Mouse (Mus musculus): ENCODE measurements around the gene Casp8. TPM values are rescaled to one million over a fixed set of nuclear protein-coding genes. Genes with fewer than 3 reads are reported as not detected.

The Casp8 gene
- total RNA-seq (2023; ENCODE audit: inconsistent age) = 75.6 to 90.0 TPM (median 81.6 TPM) in 4 replicates

DNA sequence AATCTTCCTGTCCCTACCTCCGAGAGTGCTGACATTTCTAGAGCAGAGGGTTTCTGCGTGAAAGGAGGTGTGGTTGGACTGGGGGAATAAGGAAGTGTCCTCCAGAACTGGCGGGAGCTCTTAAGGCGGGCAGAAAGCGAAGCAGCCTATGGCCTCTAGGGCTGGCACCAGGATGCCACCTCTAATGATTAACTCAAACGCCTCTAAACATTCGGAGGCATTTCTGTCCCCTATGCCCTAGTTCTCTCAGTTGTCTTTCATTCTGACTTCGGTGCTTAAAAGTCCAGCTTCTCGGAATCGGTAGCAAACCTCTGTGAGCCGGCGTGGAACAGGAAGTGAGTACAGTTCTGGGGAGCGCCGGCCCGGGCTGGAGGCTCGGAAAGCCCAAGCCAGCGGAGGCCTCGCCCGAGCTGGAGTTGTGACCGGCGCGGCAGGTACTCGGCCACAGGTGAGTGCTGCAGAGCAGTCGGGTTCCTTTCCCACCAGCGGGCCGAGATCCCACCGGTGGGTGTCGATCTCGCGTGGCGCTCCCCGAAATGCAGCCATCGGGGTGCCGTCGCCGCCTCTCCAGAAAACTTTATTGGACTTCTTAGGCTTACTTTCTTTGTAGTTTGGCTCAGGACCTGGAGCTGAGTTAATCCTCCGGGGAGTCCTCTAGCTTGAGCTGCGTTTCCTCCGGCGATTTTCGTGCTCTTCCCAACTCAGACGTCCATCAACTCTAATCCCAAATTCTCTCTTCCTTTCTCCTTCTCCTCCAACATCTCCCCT, at the start of gene Casp8:
TSS of gene Casp8 (plus strand) at position 84 of the 768 bp plus-strand sequence.

Other genes with a start within 250 kb of the Casp8 start
- 17.6 to 18.9 TPM (median 18.0 TPM) in 4 replicates for gene Fam126b, start 209.1 kb upstream of the Casp8 start, total RNA-seq (2023; ENCODE audit: inconsistent age)
- 32.3 to 41.4 TPM (median 38.9 TPM) in 4 replicates for gene Ndufb3, start 209.0 kb upstream of the Casp8 start, total RNA-seq (2023; ENCODE audit: inconsistent age)
- gene Als2cr12, start 99.4 kb upstream of the Casp8 start, total RNA-seq (2023; ENCODE audit: inconsistent age) = not detected in 4 replicates
- 101 to 109 TPM (median 105 TPM) in 4 replicates for gene Cflar, start 83.9 kb upstream of the Casp8 start, total RNA-seq (2023; ENCODE audit: inconsistent age)
- gene Trak2, start 178.1 kb downstream of the Casp8 start, total RNA-seq (2023; ENCODE audit: inconsistent age) = 74.0 to 89.4 TPM (median 84.9 TPM) in 4 replicates
- gene Stradb, start 178.1 kb downstream of the Casp8 start, total RNA-seq (2023; ENCODE audit: inconsistent age) = 19.0 to 32.9 TPM (median 20.3 TPM) in 4 replicates